Mouse (Mus musculus): ENCODE data around the gene Soat1. TPM values are rescaled to one million over a fixed set of nuclear protein-coding genes. Genes with fewer than 3 reads are reported as not detected.

Gene Soat1
- polyA plus RNA-seq, 1 experiment from 2014 or later: 32.3 TPM

GRCm38 (mm10) chr1:156462273-156462991, 11.7 kb downstream of the Soat1 start:
- ATAC-seq (ENCODE audit: low FRiP score, low read depth): no peak
- H3K27me3 ChIP-seq: no peaks in the 10 kb centered on the region
- H3K9me3 ChIP-seq: 0 out of 2 replicates have a peak, but pooled peaks cover 5% of the 10 kb centered on the region
- no peak overlapping the region for H3K4me2 ChIP-seq (replicated peaks)
- no peak overlapping the region for H3K4me3 ChIP-seq
- H3K27ac ChIP-seq: no peak overlapping the region
- H3K36me3 ChIP-seq: peaks cover 21% of the 10 kb centered on the region
- H3K4me1 ChIP-seq: no peaks in the 10 kb centered on the region
- 66% methylated on average over 12 of the region's 12 CpGs for WGBS
- H3K9ac ChIP-seq: no peak overlapping the region

GRCm38 (mm10) chr1:156461036-156461435, 13.1 kb downstream of the Soat1 start:
- no peaks in the 10 kb centered on the region for H3K27me3 ChIP-seq
- H3K9me3 ChIP-seq: 0 out of 2 replicates have a peak, but pooled peaks cover under 1% of the 10 kb centered on the region
- H3K4me3 ChIP-seq: no peak overlapping the region
- no peak overlapping the region for H3K9ac ChIP-seq
- WGBS: 32% methylated on average over 6 of the region's 6 CpGs
- H3K4me1 ChIP-seq: no peaks in the 10 kb centered on the region
- peaks cover 16% of the 10 kb centered on the region for H3K36me3 ChIP-seq
- H3K27ac ChIP-seq: no peak overlapping the region
- no peak overlapping the region for H3K4me2 ChIP-seq (replicated peaks)
- no peak for ATAC-seq (ENCODE audit: low FRiP score, low read depth)

DNA sequence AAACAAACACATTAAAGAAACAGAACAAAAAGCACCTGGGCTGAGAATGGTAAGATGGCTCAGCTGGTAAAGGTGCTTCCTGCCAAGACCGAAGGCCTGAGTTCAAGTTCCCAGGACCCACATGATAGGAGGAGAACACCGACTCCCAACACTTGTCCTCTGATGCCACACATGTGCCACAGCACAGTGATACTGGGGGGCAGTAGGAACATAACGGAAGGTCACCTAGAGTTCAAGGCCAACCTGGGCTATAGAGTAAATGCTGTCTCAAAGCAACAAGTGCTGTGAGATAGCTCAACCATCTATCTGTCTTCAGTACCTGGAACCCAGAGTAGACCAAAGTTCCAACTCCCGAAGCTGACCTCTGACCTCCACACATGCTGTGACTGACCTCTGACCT, 13.9 kb downstream of the Soat1 start:
- Histone ChIP-seq H3K4me2 (replicated peaks) (no peak overlapping the region), H3K4me3 (no peak overlapping the region), H3K4me1 (no peaks in the 10 kb centered on the region), H3K9ac (no peak overlapping the region), H3K36me3 (peaks cover 17% of the 10 kb centered on the region), H3K27ac (no peak overlapping the region), H3K27me3 (no peaks in the 10 kb centered on the region), H3K9me3 (no peaks in the 10 kb centered on the region)
- no peak for ATAC-seq (ENCODE audit: low FRiP score, low read depth)
- 88% methylated on average over 4 of the region's 4 CpGs for WGBS

- Histone ChIP-seq H3K4me3 (no peak overlapping the region), H3K27ac (no peak overlapping the region), H3K9ac (no peak overlapping the region), H3K4me2 (replicated peaks) (no peak overlapping the region), H3K27me3 (no peaks in the 10 kb centered on the region), H3K9me3 (no peaks in the 10 kb centered on the region), H3K4me1 (no peaks in the 10 kb centered on the region), H3K36me3 (peaks cover 20% of the 10 kb centered on the region)
- ATAC-seq (ENCODE audit: low FRiP score, low read depth): no peak
- WGBS: 78% methylated on average over 3 of the region's 3 CpGs
Measured at GRCm38 (mm10) chr1:156459690-156460089, 14.4 kb downstream of the Soat1 start.

DNA sequence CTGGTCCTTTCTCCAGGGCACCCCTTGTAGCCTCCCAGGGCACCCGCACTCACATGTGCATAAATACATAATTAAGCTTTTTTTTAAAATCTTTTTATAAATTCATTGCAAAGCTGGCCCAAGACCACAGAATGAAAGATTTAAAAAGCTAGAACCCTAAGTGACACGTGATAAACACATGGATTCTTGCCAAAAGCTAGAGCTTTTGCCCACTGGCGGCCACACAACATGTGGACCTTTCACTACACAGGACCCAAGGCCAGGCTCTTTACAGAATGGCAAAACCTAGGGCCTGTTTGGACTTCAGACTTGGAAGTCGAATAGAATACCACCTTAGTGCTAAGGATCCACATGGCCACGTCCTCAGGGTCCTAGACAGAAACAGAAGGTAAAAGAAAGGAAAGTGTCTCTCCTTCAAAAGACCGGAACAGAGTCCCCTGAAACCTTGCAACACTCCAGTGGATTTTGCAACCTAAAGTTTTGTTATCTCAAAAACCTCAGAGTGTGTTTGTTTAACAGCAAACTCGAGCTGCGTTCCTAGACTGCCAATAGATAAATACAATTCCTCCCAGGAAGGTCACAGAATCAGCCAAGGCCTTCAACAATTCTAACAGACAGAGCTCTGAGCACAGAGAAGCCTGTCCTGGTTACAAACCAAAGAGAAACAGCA, 15.6 kb downstream of the Soat1 start:
- Histone ChIP-seq H3K9me3 (no peaks in the 10 kb centered on the region), H3K4me2 (replicated peaks) (no peak overlapping the region), H3K27me3 (no peaks in the 10 kb centered on the region), H3K4me1 (no peaks in the 10 kb centered on the region), H3K9ac (no peak overlapping the region), H3K4me3 (no peak overlapping the region), H3K27ac (no peak overlapping the region), H3K36me3 (peaks cover 20% of the 10 kb centered on the region)
- 88% methylated on average over 8 of the region's 8 CpGs for WGBS
- ATAC-seq (ENCODE audit: low FRiP score, low read depth): no peak

- Histone ChIP-seq H3K9me3 (no peaks in the 10 kb centered on the region), H3K27me3 (no peaks in the 10 kb centered on the region), H3K4me1 (no peaks in the 10 kb centered on the region), H3K4me3 (no peak overlapping the region), H3K36me3 (peaks cover 20% of the 10 kb centered on the region), H3K4me2 (replicated peaks) (no peak overlapping the region), H3K27ac (no peak overlapping the region), H3K9ac (no peak overlapping the region)
- 99% methylated on average over 2 of the region's 2 CpGs for WGBS
- no peak for ATAC-seq (ENCODE audit: low FRiP score, low read depth)
Measured at GRCm38 (mm10) chr1:156455005-156455758, 18.9 kb downstream of the Soat1 start.

- Histone ChIP-seq H3K4me2 (replicated peaks) (no peak overlapping the region), H3K9me3 (no peaks in the 10 kb centered on the region), H3K9ac (no peak overlapping the region), H3K27me3 (no peaks in the 10 kb centered on the region), H3K27ac (no peak overlapping the region), H3K36me3 (peaks cover 20% of the 10 kb centered on the region), H3K4me3 (no peak overlapping the region), H3K4me1 (no peaks in the 10 kb centered on the region)
- no peak for ATAC-seq (ENCODE audit: low FRiP score, low read depth)
- WGBS: 56% methylated on average over 7 of the region's 7 CpGs
Measured at GRCm38 (mm10) chr1:156454384-156454783, 19.7 kb downstream of the Soat1 start.

DNA sequence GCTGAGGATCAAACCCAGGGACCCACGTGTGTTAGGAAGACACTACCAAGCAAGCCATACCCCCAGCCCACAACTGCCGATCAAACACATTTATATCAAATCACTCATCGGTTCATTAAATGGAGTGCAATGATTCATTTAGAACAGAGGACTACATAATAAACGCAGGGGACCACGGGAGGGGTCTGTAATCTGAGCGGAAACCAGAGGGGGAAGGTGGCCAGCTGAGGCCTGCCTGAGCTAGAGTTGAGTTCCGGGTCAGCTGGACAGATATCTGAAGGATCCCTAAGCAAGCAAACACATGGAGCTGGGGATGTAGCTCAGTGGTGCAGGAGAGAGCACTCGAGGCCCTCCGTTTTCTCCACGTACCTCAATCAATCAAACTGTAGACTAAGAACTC, 20.3 kb downstream of the Soat1 start:
- no peaks in the 10 kb centered on the region for H3K4me1 ChIP-seq
- 80% methylated on average over 10 of the region's 10 CpGs for WGBS
- H3K4me3 ChIP-seq: no peak overlapping the region
- no peaks in the 10 kb centered on the region for H3K27me3 ChIP-seq
- no peak overlapping the region for H3K9ac ChIP-seq
- H3K36me3 ChIP-seq: peaks cover 20% of the 10 kb centered on the region
- H3K4me2 ChIP-seq (replicated peaks): no peak overlapping the region
- no peak overlapping the region for H3K27ac ChIP-seq
- no peak for ATAC-seq (ENCODE audit: low FRiP score, low read depth)
- H3K9me3 ChIP-seq: no peaks in the 10 kb centered on the region

- ATAC-seq (ENCODE audit: low FRiP score, low read depth): no peak
- no peak overlapping the region for H3K9ac ChIP-seq
- no peaks in the 10 kb centered on the region for H3K4me1 ChIP-seq
- 50% methylated on average over 4 of the region's 4 CpGs for WGBS
- H3K4me3 ChIP-seq: no peak overlapping the region
- H3K4me2 ChIP-seq (replicated peaks): no peak overlapping the region
- no peaks in the 10 kb centered on the region for H3K27me3 ChIP-seq
- H3K36me3 ChIP-seq: peaks cover 17% of the 10 kb centered on the region
- no peaks in the 10 kb centered on the region for H3K9me3 ChIP-seq
- H3K27ac ChIP-seq: no peak overlapping the region
Measured at GRCm38 (mm10) chr1:156450478-156450877, 23.7 kb downstream of the Soat1 start.

DNA sequence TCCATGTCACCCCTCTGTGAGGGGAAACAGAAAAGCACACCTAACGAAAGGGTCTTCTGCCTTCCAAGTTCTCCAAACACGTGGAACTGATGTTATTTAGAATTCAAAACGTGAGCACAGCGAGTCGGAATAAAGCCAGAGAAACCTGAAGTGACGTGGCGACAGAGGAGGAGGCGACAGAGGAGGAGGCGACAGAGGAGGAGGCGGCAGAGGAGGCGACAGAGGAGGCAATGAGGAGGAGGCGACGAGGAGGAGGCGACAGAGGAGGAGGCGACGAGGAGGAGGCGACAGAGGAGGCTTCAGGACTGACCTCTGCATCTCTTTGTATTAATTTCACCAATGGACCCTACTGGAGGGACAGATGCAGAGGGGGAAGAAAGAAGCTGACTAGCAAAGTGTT, 24.4 kb downstream of the Soat1 start:
- ATAC-seq (ENCODE audit: low FRiP score, low read depth): no peak
- H3K4me1 ChIP-seq: no peaks in the 10 kb centered on the region
- H3K4me2 ChIP-seq (replicated peaks): no peak overlapping the region
- H3K9me3 ChIP-seq: no peaks in the 10 kb centered on the region
- peaks cover 12% of the 10 kb centered on the region; the same call in 1 of the 2 replicates for H3K36me3 ChIP-seq
- H3K27me3 ChIP-seq: no peaks in the 10 kb centered on the region
- no peak overlapping the region for H3K9ac ChIP-seq
- no peak overlapping the region for H3K4me3 ChIP-seq
- no peak overlapping the region for H3K27ac ChIP-seq
- WGBS: 74% methylated on average over 17 of the region's 17 CpGs

- H3K36me3 ChIP-seq: peaks cover 11% of the 10 kb centered on the region; the same call in 1 of the 2 replicates
- ATAC-seq (ENCODE audit: low FRiP score, low read depth): no peak
- no peak overlapping the region for H3K9ac ChIP-seq
- no peak overlapping the region for H3K4me3 ChIP-seq
- no peak overlapping the region for H3K27ac ChIP-seq
- 81% methylated on average over 7 of the region's 7 CpGs for WGBS
- no peaks in the 10 kb centered on the region for H3K9me3 ChIP-seq
- H3K4me2 ChIP-seq (replicated peaks): no peak overlapping the region
- H3K27me3 ChIP-seq: no peaks in the 10 kb centered on the region
- H3K4me1 ChIP-seq: no peaks in the 10 kb centered on the region
Measured at GRCm38 (mm10) chr1:156449089-156449488, 25.0 kb downstream of the Soat1 start.

- H3K27ac ChIP-seq: no peak overlapping the region
Measured at GRCm38 (mm10) chr1:156445049-156445448, 29.1 kb downstream of the Soat1 start.

More at GRCm38 (mm10) chr1:156445049-156445448, 29.1 kb downstream of the Soat1 start:
- Histone ChIP-seq H3K9ac (no peak overlapping the region), H3K4me1 (no peaks in the 10 kb centered on the region), H3K9me3 (no peaks in the 10 kb centered on the region), H3K27me3 (no peaks in the 10 kb centered on the region), H3K4me2 (replicated peaks) (no peak overlapping the region), H3K4me3 (no peak overlapping the region), H3K36me3 (peaks cover 30% of the 10 kb centered on the region)
- 74% methylated on average over 1 of the region's 1 CpGs for WGBS
- no peak for ATAC-seq (ENCODE audit: low FRiP score, low read depth)

Data from limb, embryonic 13.5 days (tissue).